Mouse (Mus musculus) olfactory bulb, adult 2 months (tissue): ENCODE results near the gene Arhgap10.

Experiments
- CTCF ChIP-seq: fragments of 200-500 bp; IDR thresholded peaks from 2 replicates; pipeline ENCODE4 v1.5.1; 2012; ENCODE audit warnings: low read depth, mild to moderate bottlenecking, low read length, moderate library complexity; ENCODE audit not compliant: insufficient read depth
- POLR2A ChIP-seq: fragments of 200-500 bp; IDR thresholded peaks from 2 replicates; pipeline ENCODE4 v1.6.1; 2012; ENCODE audit warnings: mild to moderate bottlenecking, low read depth, low read length, moderate library complexity; ENCODE audit not compliant: insufficient read depth

- TF ChIP-seq CTCF (no peak), POLR2A (no peak)
Observed at GRCm38 (mm10) chr8:77526130-77526529, 8.4 kb upstream of the Arhgap10 start.
